Comparison of ENCODE assay signal across 33 mouse cellular contexts in genomic region chr16:90666271-90666986, GRCm38 (mm10).
DNase-seq lines count a peak whose midpoint lies in the region; ATAC-seq and TF ChIP-seq lines count a peak whose summit lies in the region.
"Had no signal": no experiment of that assay in that cellular context is flagged by ENCODE, and none has a peak within 500 bp of the region (broad histone marks: within the 10 kb centered on the region; RNA-seq: fewer than 3 reads in every experiment).

No protein-coding gene starts in this region.

- no peaks in the 10 kb centered on the region for H3K27me3 ChIP-seq in forebrain, postnatal 0 days (ENCODE audit: insufficient read depth, low read length)
- H3K27me3 ChIP-seq: embryonic facial prominence, embryonic 12.5 days; forebrain, embryonic 15.5 days; liver, embryonic 12.5 days; neural tube, embryonic 12.5 days; stomach, embryonic 15.5 days had no signal

- H3K4me2 ChIP-seq in forebrain, postnatal 0 days (ENCODE audit: low read depth) = no peak overlapping the region
- H3K4me2 ChIP-seq: embryonic facial prominence, embryonic 12.5 days; forebrain, embryonic 15.5 days; heart, embryonic 12.5 days; hindbrain, embryonic 13.5 days; liver, embryonic 12.5 days; midbrain, embryonic 11.5 days; neural tube, embryonic 12.5 days; stomach, embryonic 15.5 days had no signal

- no peak for TF ChIP-seq CTCF in cortical plate, adult 2 months (IDR thresholded peaks at IDR 0.05; ENCODE audit: extremely low read depth, insufficient read depth, low read length)
- TF ChIP-seq CTCF in forebrain, postnatal 0 days (IDR thresholded peaks at IDR 0.05; ENCODE audit: low read depth) = no peak

- no peak overlapping the region for H3K4me3 ChIP-seq in cortical plate, adult 2 months (ENCODE audit: insufficient read depth, low read length)
- no peak overlapping the region for H3K4me3 ChIP-seq in forebrain, postnatal 0 days (ENCODE audit: low read depth, low read length)
- H3K4me3 ChIP-seq: embryonic facial prominence, embryonic 12.5 days; forebrain, embryonic 15.5 days; heart, adult 2 months; heart, embryonic 12.5 days; hindbrain, embryonic 13.5 days; liver, embryonic 12.5 days; myocyte; neural tube, embryonic 12.5 days; stomach, embryonic 15.5 days had no signal

- WGBS in forebrain, postnatal 0 days = 91% methylated on average over 11 of the region's 11 CpGs

- H3K36me3 ChIP-seq in forebrain, postnatal 0 days (ENCODE audit: insufficient read depth) = no peaks in the 10 kb centered on the region
- H3K36me3 ChIP-seq: embryonic facial prominence, embryonic 12.5 days; forebrain, embryonic 15.5 days; heart, embryonic 12.5 days; hindbrain, embryonic 13.5 days; liver, embryonic 12.5 days; neural tube, embryonic 12.5 days; stomach, embryonic 15.5 days had no signal

- ATAC-seq in forebrain, postnatal 0 days = no peak
- ATAC-seq: forebrain, embryonic 15.5 days; intestine, embryonic 16.5 days; liver, embryonic 12.5 days; liver, postnatal 0 days had no signal

- intact Hi-C loops in left cerebral cortex, postnatal 4 days (cut with DNase I) = no loop called here
- intact Hi-C loops in left cerebral cortex, postnatal 36 days (cut with DNase I) = loop anchor here (5.0 kb wide), 1 partner anchor 44 kb away; no protein-coding TSS in a partner anchor

- DNase-seq in left cerebral cortex, adult 11 months (ENCODE audit: low spot score) = peak; percentile 18
- no peak for DNase-seq in left cerebral cortex, postnatal 4 days
- peak; percentile 71 for DNase-seq in brain, adult 2 months (ENCODE audit: low read depth, low spot score)
- DNase-seq in left cerebral cortex, postnatal 36 days (ENCODE audit: low spot score in 2 of 2) = peak; percentile 58 to 59
- DNase-seq in forebrain, postnatal 0 days = no peak
- no peak for DNase-seq in ovary, postnatal 10 days (ENCODE audit: low spot score)
- DNase-seq: adrenal gland, adult 2 months; adrenal gland, postnatal 36 days; B cell, adult 2 months; cerebellum, adult 11 months; cerebellum, adult 9-10 months; cerebellum, postnatal 36 days; embryo, embryonic 11 days; heart, adult 2 months; heart, postnatal 4 days; kidney, adult 8-10 months; kidney, postnatal 4 days; liver, postnatal 0 days; lung, postnatal 36 days; thymus, adult 18-20 months; thymus, postnatal 36 days had no signal

- H3K4me1 ChIP-seq in cortical plate, adult 2 months (ENCODE audit: control insufficient read depth, insufficient read depth, low read length) = peaks cover 8% of the 10 kb centered on the region
- no peaks in the 10 kb centered on the region for H3K4me1 ChIP-seq in forebrain, postnatal 0 days (ENCODE audit: insufficient read depth)
- H3K4me1 ChIP-seq: heart, embryonic 12.5 days; hindbrain, embryonic 13.5 days; liver, embryonic 12.5 days; neural tube, embryonic 12.5 days; stomach, embryonic 15.5 days had no signal

- H3K9ac ChIP-seq in forebrain, postnatal 0 days = no peak overlapping the region
- H3K9ac ChIP-seq: embryonic facial prominence, embryonic 12.5 days; forebrain, embryonic 15.5 days; heart, embryonic 12.5 days; hindbrain, embryonic 13.5 days; liver, embryonic 12.5 days; liver, postnatal 0 days; neural tube, embryonic 12.5 days; stomach, embryonic 15.5 days had no signal

- H3K27ac ChIP-seq in cortical plate, adult 2 months (ENCODE audit: insufficient read depth, low read length) = peak overlapping the region; percentile 49; the same call in 1 of the 2 replicates
- H3K27ac ChIP-seq in forebrain, postnatal 0 days (ENCODE audit: low read depth, low read length) = no peak overlapping the region
- H3K27ac ChIP-seq: embryonic facial prominence, embryonic 12.5 days; forebrain, embryonic 15.5 days; heart, adult 2 months; hindbrain, embryonic 13.5 days; kidney, postnatal 0 days; liver, embryonic 12.5 days; neural tube, embryonic 12.5 days; stomach, embryonic 15.5 days had no signal

- no peaks in the 10 kb centered on the region for H3K9me3 ChIP-seq in forebrain, postnatal 0 days (ENCODE audit: low read length)
- H3K9me3 ChIP-seq: embryonic facial prominence, embryonic 12.5 days; heart, embryonic 12.5 days; hindbrain, embryonic 13.5 days; stomach, embryonic 15.5 days had no signal

- TF ChIP-seq POLR2A in cortical plate, adult 2 months (IDR thresholded peaks at IDR 0.05; ENCODE audit: extremely low read depth, insufficient read depth, low read length) = no peak

Comparison
In these comparisons a context has a peak if more than half of its experiments do, and no peak if none do; other contexts are left out.
1. DNase-seq: peak in left cerebral cortex, adult 11 months (single experiment), brain, adult 2 months (single experiment) and left cerebral cortex, postnatal 36 days (2 of 2); none in left cerebral cortex, postnatal 4 days (single experiment), forebrain, postnatal 0 days (single experiment) and ovary, postnatal 10 days (single experiment).